Mouse (Mus musculus): Measurements from ENCODE around the gene Mrgprd. TPM values are rescaled to one million over a fixed set of nuclear protein-coding genes. Genes with fewer than 3 reads are reported as not detected.

Gene Mrgprd
- polyA plus RNA-seq, 1 experiment from 2014 or later, result not detected

DNA sequence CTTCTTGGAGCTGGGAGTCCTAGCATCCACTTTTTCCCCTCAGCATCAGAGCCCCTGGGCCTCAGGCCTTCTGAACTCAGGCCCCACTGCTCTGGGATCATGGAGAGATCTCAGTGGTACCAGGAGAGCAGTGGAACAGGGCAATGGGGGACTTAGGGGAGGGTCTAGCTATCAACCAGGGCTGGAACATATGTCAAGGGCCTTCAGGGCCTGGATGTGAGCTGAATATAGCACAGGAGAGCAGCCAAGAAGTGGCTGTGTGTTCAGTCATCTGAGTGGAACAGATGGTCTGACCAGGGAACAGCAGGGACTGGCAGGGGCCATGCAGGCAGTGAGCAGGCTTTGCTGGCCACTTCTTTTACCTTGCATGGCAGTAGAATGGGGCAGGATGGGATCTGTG, 20.6 kb downstream of the Mrgprd start:
- Histone ChIP-seq H3K27ac (ENCODE audit: low read depth, low read length) (no peak overlapping the region), H3K4me2 (replicated peaks; ENCODE audit: low read depth) (no peak overlapping the region), H3K36me3 (ENCODE audit: control insufficient read depth, insufficient read depth) (no peaks in the 10 kb centered on the region), H3K9ac (ENCODE audit: low read depth, low read length) (no peak overlapping the region), H3K27me3 (replicated peaks; ENCODE audit: control insufficient read depth, insufficient read depth, low read length) (no peaks in the 10 kb centered on the region), H3K4me1 (replicated peaks; ENCODE audit: control insufficient read depth, insufficient read depth, low read length) (no peaks in the 10 kb centered on the region), H3K4me3 (ENCODE audit: low read depth, low read length) (no peak overlapping the region), H3K9me3 (ENCODE audit: control insufficient read depth) (no peaks in the 10 kb centered on the region)
- ATAC-seq, result no peak
- TF ChIP-seq CTCF (IDR thresholded peaks at IDR 0.05; ENCODE audit: low read depth), result no peak

DNA sequence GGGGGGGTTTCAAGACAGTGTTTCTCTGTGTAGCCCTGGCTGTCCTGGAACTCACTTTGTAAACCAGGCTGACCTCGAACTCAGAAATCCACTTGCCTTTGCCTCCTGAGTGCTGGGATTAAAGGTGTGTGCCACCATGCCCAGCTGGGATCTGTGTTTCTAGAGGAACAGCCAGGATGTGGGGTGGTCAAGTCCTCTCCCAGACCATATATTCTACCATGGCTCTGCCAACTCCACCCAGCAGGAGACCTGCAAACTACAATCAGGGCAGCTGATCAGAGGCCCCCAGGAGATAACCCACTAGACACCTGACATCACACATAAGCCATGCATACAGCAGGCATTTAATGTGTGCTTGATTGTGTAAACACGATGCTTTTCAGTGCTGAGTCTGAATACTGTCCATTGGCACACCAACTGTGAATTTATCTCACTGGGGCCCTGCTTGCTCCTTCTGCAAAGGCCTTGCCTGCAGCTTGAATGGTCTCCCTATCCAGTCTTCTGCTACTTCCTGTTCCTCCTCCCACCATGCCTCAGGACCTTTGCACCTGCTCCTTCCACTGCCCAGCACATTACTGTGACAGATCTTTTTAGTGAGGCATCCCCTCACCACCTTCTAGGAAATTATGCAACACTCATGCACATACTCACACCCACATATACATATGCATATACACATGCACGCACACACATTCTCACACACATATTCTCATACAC, 21.1 kb downstream of the Mrgprd start:
- TF ChIP-seq CTCF (IDR thresholded peaks at IDR 0.05; ENCODE audit: low read depth), result no peak
- H3K9ac ChIP-seq (ENCODE audit: low read depth, low read length), result no peak overlapping the region
- H3K4me1 ChIP-seq (replicated peaks; ENCODE audit: control insufficient read depth, insufficient read depth, low read length), result no peaks in the 10 kb centered on the region
- ATAC-seq, result no peak
- no peak overlapping the region for H3K4me3 ChIP-seq (ENCODE audit: low read depth, low read length)
- no peaks in the 10 kb centered on the region for H3K27me3 ChIP-seq (replicated peaks; ENCODE audit: control insufficient read depth, insufficient read depth, low read length)
- H3K4me2 ChIP-seq (replicated peaks; ENCODE audit: low read depth), result no peak overlapping the region
- H3K9me3 ChIP-seq (ENCODE audit: control insufficient read depth), result no peaks in the 10 kb centered on the region
- H3K27ac ChIP-seq (ENCODE audit: low read depth, low read length), result no peak overlapping the region
- 93% methylated on average over 3 of the region's 3 CpGs for WGBS
- H3K36me3 ChIP-seq (ENCODE audit: control insufficient read depth, insufficient read depth), result no peaks in the 10 kb centered on the region

GRCm38 (mm10) chr7:145337889-145338288, 23.3 kb downstream of the Mrgprd start:
- H3K4me3 ChIP-seq (ENCODE audit: low read depth, low read length), result no peak overlapping the region
- ATAC-seq, result no peak
- H3K36me3 ChIP-seq (ENCODE audit: control insufficient read depth, insufficient read depth), result no peaks in the 10 kb centered on the region
- no peaks in the 10 kb centered on the region for H3K27me3 ChIP-seq (replicated peaks; ENCODE audit: control insufficient read depth, insufficient read depth, low read length)
- no peak overlapping the region for H3K4me2 ChIP-seq (replicated peaks; ENCODE audit: low read depth)
- no peaks in the 10 kb centered on the region for H3K9me3 ChIP-seq (ENCODE audit: control insufficient read depth)
- no peak for TF ChIP-seq CTCF (IDR thresholded peaks at IDR 0.05; ENCODE audit: low read depth)
- WGBS, result 73% methylated on average over 2 of the region's 2 CpGs
- no peak overlapping the region for H3K9ac ChIP-seq (ENCODE audit: low read depth, low read length)
- H3K4me1 ChIP-seq (replicated peaks; ENCODE audit: control insufficient read depth, insufficient read depth, low read length), result no peaks in the 10 kb centered on the region
- H3K27ac ChIP-seq (ENCODE audit: low read depth, low read length), result no peak overlapping the region

DNA sequence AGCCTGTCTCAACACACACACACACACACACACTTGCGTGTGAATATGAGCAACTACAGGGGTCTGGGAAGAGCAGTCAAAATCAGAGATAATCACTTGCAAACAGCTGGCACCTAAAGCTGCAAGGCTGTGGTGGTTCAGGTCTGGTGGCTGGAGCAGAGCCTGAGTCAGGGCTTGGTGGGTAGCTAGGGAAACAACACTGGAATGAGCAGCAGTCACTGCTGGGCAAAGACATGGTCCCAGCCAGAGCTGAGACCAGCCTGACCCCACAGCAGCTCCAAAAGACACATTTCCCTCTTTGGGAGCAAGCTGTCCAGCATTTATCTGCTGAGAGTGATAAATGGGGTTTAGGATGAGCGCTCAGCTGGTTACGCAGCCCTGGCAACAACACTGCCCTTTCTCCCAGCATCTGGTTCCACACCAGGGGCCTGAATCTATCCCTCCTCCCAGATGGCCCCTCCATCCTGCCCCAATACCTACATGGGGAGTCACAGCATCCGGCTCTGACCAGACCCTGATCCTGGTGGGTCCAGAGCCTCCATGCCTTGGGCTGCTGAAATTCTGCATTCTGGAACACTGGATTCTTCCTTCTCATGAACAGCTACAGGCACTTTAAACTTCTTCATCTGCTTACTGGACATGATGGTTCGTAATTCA, 25.7 kb downstream of the Mrgprd start:
- no peaks in the 10 kb centered on the region for H3K9me3 ChIP-seq (ENCODE audit: control insufficient read depth)
- H3K4me3 ChIP-seq (ENCODE audit: low read depth, low read length), result no peak overlapping the region
- H3K36me3 ChIP-seq (ENCODE audit: control insufficient read depth, insufficient read depth), result no peaks in the 10 kb centered on the region
- 81% methylated on average over 5 of the region's 5 CpGs for WGBS
- H3K27ac ChIP-seq (ENCODE audit: low read depth, low read length), result no peak overlapping the region
- H3K9ac ChIP-seq (ENCODE audit: low read depth, low read length), result no peak overlapping the region
- ATAC-seq, result 0 out of 2 replicates have a peak, but pooled peaks have one; percentile 31
- H3K27me3 ChIP-seq (replicated peaks; ENCODE audit: control insufficient read depth, insufficient read depth, low read length), result no peaks in the 10 kb centered on the region
- H3K4me2 ChIP-seq (replicated peaks; ENCODE audit: low read depth), result no peak overlapping the region
- no peak for TF ChIP-seq CTCF (IDR thresholded peaks at IDR 0.05; ENCODE audit: low read depth)
- H3K4me1 ChIP-seq (replicated peaks; ENCODE audit: control insufficient read depth, insufficient read depth, low read length), result no peaks in the 10 kb centered on the region

Other genes with a start within 250 kb of the Mrgprd start
- 0.33 and 0.86 TPM in 2 replicates for gene 1810010D01Rik, start 106.7 kb upstream of the Mrgprd start, polyA plus RNA-seq (2015; fragmentation: Nextera tagmentation; extraction: Ambion mirVana)
- gene Tpcn2, start 30.8 kb upstream of the Mrgprd start, polyA plus RNA-seq (2015; fragmentation: Nextera tagmentation; extraction: Ambion mirVana), result 7.6 and 8.0 TPM in 2 replicates
- 3.5 and 4.3 TPM in 2 replicates for gene Mrgprf, start 14.0 kb upstream of the Mrgprd start, polyA plus RNA-seq (2015; fragmentation: Nextera tagmentation; extraction: Ambion mirVana)

All from intestine, postnatal 0 days (tissue).